Mouse (Mus musculus) subcutaneous adipose tissue, adult 2 months (tissue): ENCODE results near the gene Clec10a. TPM values are rescaled to one million over a fixed set of nuclear protein-coding genes. Genes with fewer than 3 reads are reported as not detected.

Experiments
- polyA plus RNA-seq: library from polyadenylated mRNA; depleted of rRNA; stranded (reverse); fragments of >200 nt; gene quantifications from 2 replicates; pipeline ENCODE4 v1.2.3, GENCODE M21; 2012; ENCODE audit warnings: low replicate concordance; rRNA removed

The Clec10a gene
- 32.3 and 46.6 TPM in 2 replicates for polyA plus RNA-seq

GRCm38 (mm10) chr11:70155897-70156296 lies at the start of gene Clec10a:
Gene Clec10a, plus strand, starts transcription at chr11:70156197.

GRCm38 (mm10) chr11:70129926-70130379 lies 26.0 kb upstream of the Clec10a start, which contains the start of gene Mgl2:
Gene Mgl2, plus strand, starts transcription at chr11:70130329.

DNA sequence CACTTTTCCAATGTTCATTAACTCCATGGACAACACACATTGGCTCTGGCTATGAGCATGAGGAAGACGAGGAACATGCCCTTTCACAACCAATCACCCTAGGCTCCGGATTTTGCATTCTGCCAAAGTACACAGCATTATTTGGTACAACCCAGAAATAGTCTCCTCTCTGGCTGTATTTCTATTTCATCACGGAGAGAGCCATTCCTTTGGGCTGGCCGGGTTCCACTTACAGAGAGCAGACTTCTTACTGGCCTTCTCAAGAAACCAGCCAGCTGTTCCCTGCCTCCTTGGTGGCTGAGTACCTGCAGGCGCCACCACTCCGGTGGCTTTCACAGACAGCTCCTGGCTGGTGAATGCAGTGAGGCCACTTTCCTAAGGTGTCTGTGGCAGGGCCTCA lies 56.4 kb downstream of the Clec10a start, which contains the start of gene Slc16a11:
Slc16a11 (plus strand) TSS at position 330 of the 400 bp plus-strand sequence.

Other genes with a start within 250 kb of the Clec10a start
- gene Gps2, start 242.3 kb upstream of the Clec10a start, polyA plus RNA-seq, result 74.4 and 90.7 TPM in 2 replicates
- 533 and 726 TPM in 2 replicates for gene Eif5a, start 234.2 kb upstream of the Clec10a start, polyA plus RNA-seq
- gene Ybx2, start 220.4 kb upstream of the Clec10a start, polyA plus RNA-seq, result 8.7 and 20.8 TPM in 2 replicates
- gene Slc2a4, start 208.0 kb upstream of the Clec10a start, polyA plus RNA-seq, result 205 and 344 TPM in 2 replicates
- gene Cldn7, start 191.4 kb upstream of the Clec10a start, polyA plus RNA-seq, result 0.49 and 65.8 TPM in 2 replicates
- 106 and 148 TPM in 2 replicates for gene Ctdnep1, start 175.0 kb upstream of the Clec10a start, polyA plus RNA-seq
- gene Elp5, start 173.7 kb upstream of the Clec10a start, polyA plus RNA-seq, result 95.6 and 101 TPM in 2 replicates
- gene Gabarap, start 165.1 kb upstream of the Clec10a start, polyA plus RNA-seq, result 566 and 640 TPM in 2 replicates
- 17.1 and 38.9 TPM in 2 replicates for gene Phf23, start 160.4 kb upstream of the Clec10a start, polyA plus RNA-seq
- gene Dvl2, start 155.6 kb upstream of the Clec10a start, polyA plus RNA-seq, result 9.4 and 27.1 TPM in 2 replicates
- 153 and 251 TPM in 2 replicates for gene Acadvl, start 140.8 kb upstream of the Clec10a start, polyA plus RNA-seq
- 16.9 and 56.2 TPM in 2 replicates for gene Dlg4, start 139.3 kb upstream of the Clec10a start, polyA plus RNA-seq
- gene Asgr1, start 102.1 kb upstream of the Clec10a start, polyA plus RNA-seq, result 0.13 and 0.24 TPM in 2 replicates
- gene Asgr2, start 63.6 kb upstream of the Clec10a start, polyA plus RNA-seq, result 1.3 and 5.5 TPM in 2 replicates
- 25.4 and 35.8 TPM in 2 replicates for gene Mgl2, start 25.9 kb upstream of the Clec10a start, polyA plus RNA-seq
- 3.5 and 5.8 TPM in 2 replicates for gene Slc16a11, start 56.6 kb downstream of the Clec10a start, polyA plus RNA-seq
- gene Slc16a13, start 64.9 kb downstream of the Clec10a start, polyA plus RNA-seq, result 4.4 and 8.0 TPM in 2 replicates
- gene Bcl6b, start 73.6 kb downstream of the Clec10a start, polyA plus RNA-seq, result 15.2 and 24.6 TPM in 2 replicates
- 56.7 and 89.9 TPM in 2 replicates for gene 0610010K14Rik, start 81.7 kb downstream of the Clec10a start, polyA plus RNA-seq
- gene Gm21988, start 83.6 kb downstream of the Clec10a start, polyA plus RNA-seq, result 8.0 and 8.3 TPM in 2 replicates
- 223 and 400 TPM in 2 replicates for gene Rnasek, start 83.6 kb downstream of the Clec10a start, polyA plus RNA-seq
- gene Alox12, start 99.2 kb downstream of the Clec10a start, polyA plus RNA-seq, result 2.5 and 7.8 TPM in 2 replicates
- gene Alox12e, start 166.4 kb downstream of the Clec10a start, polyA plus RNA-seq, result 0.19 and 16.2 TPM in 2 replicates
- 2.7 and 62.7 TPM in 2 replicates for gene Alox15, start 195.8 kb downstream of the Clec10a start, polyA plus RNA-seq